Mouse (Mus musculus) stomach, postnatal 0 days (tissue): ENCODE data around the gene Kdm1b.

Experiments
- CTCF ChIP-seq: IDR thresholded peaks from 2 replicates; pipeline ENCODE4 v1.5.1; 2016; ENCODE audit warnings: antibody characterized with exemption, low read depth, mild to moderate bottlenecking, moderate library complexity
- EP300 ChIP-seq: optimal IDR thresholded peaks from 2 replicates; pipeline ENCODE3; 2016; ENCODE audit warnings: antibody characterized with exemption

DNA sequence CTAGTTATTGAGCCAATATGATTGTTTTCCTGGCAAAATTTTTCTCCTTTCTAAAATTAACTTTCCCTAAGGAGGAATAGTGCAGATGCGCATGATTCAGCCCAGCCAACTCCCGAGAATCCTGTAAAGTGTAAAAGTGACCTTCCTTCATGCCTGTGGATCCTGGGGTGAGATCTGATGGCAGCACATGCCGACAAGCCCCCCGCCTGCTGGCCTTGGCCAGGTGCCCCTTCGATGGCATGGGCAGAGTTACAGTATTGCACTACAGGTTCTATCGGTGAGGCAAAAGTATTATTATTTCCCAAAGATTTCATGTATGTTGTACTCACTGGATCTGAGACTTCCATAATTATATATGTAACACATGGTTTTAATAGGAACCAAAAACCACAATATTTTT is 81.7 kb downstream of the Kdm1b start:
- TF ChIP-seq CTCF (no peak), EP300 (no peak)
